Mouse (Mus musculus): ENCODE results near the gene Sfrp5. TPM values are rescaled to one million over a fixed set of nuclear protein-coding genes. Genes with fewer than 3 reads are reported as not detected.

Gene Sfrp5
- polyA plus RNA-seq, 2 experiments, result 5.4 to 7.2 TPM

DNA sequence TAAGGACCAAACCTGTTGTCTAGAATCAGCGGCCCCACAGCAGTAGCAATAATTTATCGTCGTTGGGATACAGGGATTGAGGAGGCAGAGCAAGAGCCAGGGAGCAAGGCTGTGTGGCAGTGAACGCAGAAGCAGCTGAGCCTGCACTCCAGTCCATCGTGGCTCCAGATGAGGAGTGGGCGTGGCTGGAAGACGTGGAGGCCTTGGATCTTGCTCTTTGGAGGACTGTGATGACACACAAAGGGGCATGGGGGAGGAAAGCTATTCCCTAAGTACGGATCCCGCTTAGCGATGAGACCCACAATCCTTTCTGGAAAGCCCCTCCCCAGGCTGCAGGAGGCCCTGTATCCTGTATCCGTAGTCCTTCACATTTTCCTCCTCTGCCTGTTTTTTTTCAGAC, 4.0 kb downstream of the Sfrp5 start:
- Histone ChIP-seq H3K36me3 (ENCODE audit: control insufficient read depth, insufficient read depth, low read length) (no peaks in the 10 kb centered on the region), H3K4me1 (ENCODE audit: control insufficient read depth, insufficient read depth, low read length) (peaks cover 15% of the 10 kb centered on the region), H3K9me3 (ENCODE audit: control insufficient read depth, low read length) (no peaks in the 10 kb centered on the region), H3K4me2 (replicated peaks; ENCODE audit: low read depth, low read length, severe bottlenecking) (no peak overlapping the region), H3K9ac (ENCODE audit: low read depth, low read length, severe bottlenecking) (no peak overlapping the region), H3K4me3 (replicated peaks; ENCODE audit: low read length) (no peak overlapping the region), H3K27me3 (ENCODE audit: control insufficient read depth, insufficient read depth, low read length) (peaks cover 50% of the 10 kb centered on the region), H3K27ac (replicated peaks; ENCODE audit: low read depth, low read length) (no peak overlapping the region)
- DNase-seq (ENCODE audit: low spot score) (no peak), ATAC-seq (ENCODE audit: low FRiP score, low read depth) (no peak)
- no peak for TF ChIP-seq POLR2A (IDR thresholded peaks at IDR 0.05; ENCODE audit: borderline replicate concordance, extremely low read depth, insufficient read depth, insufficient read length)
- WGBS, result 54% methylated on average over 11 of the region's 11 CpGs

DNA sequence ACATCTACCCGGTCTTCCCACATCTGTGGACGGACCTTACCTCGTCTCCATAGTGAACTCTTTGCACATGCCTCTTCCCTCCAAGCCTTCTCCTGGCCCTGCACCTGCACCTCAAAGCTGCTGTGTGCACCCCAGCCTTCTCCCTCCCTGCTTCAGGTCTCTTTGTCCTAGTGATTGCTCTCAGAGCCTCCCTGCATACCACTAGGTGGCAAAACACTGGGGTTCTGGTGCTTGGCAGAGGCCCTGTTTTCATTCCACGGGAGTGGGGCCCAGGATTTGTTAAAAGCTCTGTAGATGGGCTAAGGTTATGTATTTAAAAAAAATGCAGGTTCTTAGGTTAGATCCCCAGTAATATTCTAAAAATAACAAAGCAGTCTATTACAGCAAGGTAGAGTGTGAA, 5.0 kb downstream of the Sfrp5 start:
- Histone ChIP-seq H3K9ac (ENCODE audit: low read depth, low read length, severe bottlenecking) (no peak overlapping the region), H3K27ac (replicated peaks; ENCODE audit: low read depth, low read length) (no peak overlapping the region), H3K9me3 (ENCODE audit: control insufficient read depth, low read length) (no peaks in the 10 kb centered on the region), H3K36me3 (ENCODE audit: control insufficient read depth, insufficient read depth, low read length) (no peaks in the 10 kb centered on the region), H3K4me3 (replicated peaks; ENCODE audit: low read length) (no peak overlapping the region), H3K4me1 (ENCODE audit: control insufficient read depth, insufficient read depth, low read length) (peaks cover 14% of the 10 kb centered on the region), H3K27me3 (ENCODE audit: control insufficient read depth, insufficient read depth, low read length) (peaks cover 40% of the 10 kb centered on the region), H3K4me2 (replicated peaks; ENCODE audit: low read depth, low read length, severe bottlenecking) (no peak overlapping the region)
- DNase-seq (ENCODE audit: low spot score) (no peak), ATAC-seq (ENCODE audit: low FRiP score, low read depth) (no peak)
- TF ChIP-seq POLR2A (IDR thresholded peaks at IDR 0.05; ENCODE audit: borderline replicate concordance, extremely low read depth, insufficient read depth, insufficient read length), result no peak
- WGBS, result 55% methylated on average over 4 of the region's 4 CpGs

DNA sequence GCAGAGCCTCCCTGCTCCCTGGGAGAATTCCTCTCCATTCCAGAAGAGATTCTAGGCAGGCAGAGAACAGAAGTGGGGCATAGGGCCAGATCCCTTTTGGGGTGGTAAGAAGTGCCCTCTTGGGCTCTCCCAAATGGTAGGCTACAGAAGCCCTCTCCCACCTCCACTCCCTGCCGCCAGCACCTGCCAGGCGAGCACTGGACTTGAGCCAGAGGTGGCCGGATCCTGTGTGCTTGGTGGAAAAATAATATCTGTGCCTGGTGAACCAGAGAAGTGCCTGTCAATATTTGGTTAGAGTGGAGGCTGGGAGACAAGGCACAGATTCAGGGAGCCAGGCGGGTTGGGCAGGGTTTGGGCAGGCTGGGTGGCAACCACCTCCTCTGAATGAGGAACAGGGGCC, 5.7 kb downstream of the Sfrp5 start:
- WGBS, result 47% methylated on average over 4 of the region's 4 CpGs
- no peak for ATAC-seq (ENCODE audit: low FRiP score, low read depth)
- Histone ChIP-seq H3K4me1 (ENCODE audit: control insufficient read depth, insufficient read depth, low read length) (peaks cover 8% of the 10 kb centered on the region), H3K9me3 (ENCODE audit: control insufficient read depth, low read length) (no peaks in the 10 kb centered on the region), H3K9ac (ENCODE audit: low read depth, low read length, severe bottlenecking) (no peak overlapping the region), H3K4me2 (replicated peaks; ENCODE audit: low read depth, low read length, severe bottlenecking) (no peak overlapping the region), H3K27ac (replicated peaks; ENCODE audit: low read depth, low read length) (no peak overlapping the region), H3K27me3 (ENCODE audit: control insufficient read depth, insufficient read depth, low read length) (peaks cover 33% of the 10 kb centered on the region), H3K36me3 (ENCODE audit: control insufficient read depth, insufficient read depth, low read length) (peaks cover under 1% of the 10 kb centered on the region), H3K4me3 (replicated peaks; ENCODE audit: low read length) (no peak overlapping the region)
- no peak for DNase-seq (ENCODE audit: low spot score)
- TF ChIP-seq POLR2A (IDR thresholded peaks at IDR 0.05; ENCODE audit: borderline replicate concordance, extremely low read depth, insufficient read depth, insufficient read length), result no peak

DNA sequence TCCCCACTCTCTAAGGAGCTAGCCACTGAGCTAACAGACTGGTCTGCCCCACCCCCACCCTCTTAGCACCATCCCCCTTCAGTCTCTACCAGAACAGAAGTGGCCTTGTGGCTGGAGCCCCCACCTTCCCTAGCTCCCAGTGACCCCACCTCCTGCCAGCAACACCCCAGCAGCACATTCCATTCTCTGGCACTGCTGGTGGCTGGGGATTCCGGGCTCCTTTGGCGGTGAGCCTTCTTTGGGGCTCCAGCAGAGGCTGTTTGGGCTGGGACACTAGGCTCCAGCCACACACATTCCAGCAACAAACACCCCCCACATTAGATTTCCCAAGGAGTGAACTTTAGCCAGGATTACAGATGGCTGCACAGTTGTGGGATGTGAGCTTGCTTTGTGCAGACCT, 8.7 kb downstream of the Sfrp5 start:
- no peak for TF ChIP-seq POLR2A (IDR thresholded peaks at IDR 0.05; ENCODE audit: borderline replicate concordance, extremely low read depth, insufficient read depth, insufficient read length)
- DNase-seq (ENCODE audit: low spot score) (no peak), ATAC-seq (ENCODE audit: low FRiP score, low read depth) (peak; percentile 46)
- Histone ChIP-seq H3K4me2 (replicated peaks; ENCODE audit: low read depth, low read length, severe bottlenecking) (no peak overlapping the region), H3K4me1 (ENCODE audit: control insufficient read depth, insufficient read depth, low read length) (peaks cover 8% of the 10 kb centered on the region), H3K9me3 (ENCODE audit: control insufficient read depth, low read length) (no peaks in the 10 kb centered on the region), H3K4me3 (replicated peaks; ENCODE audit: low read length) (no peak overlapping the region), H3K36me3 (ENCODE audit: control insufficient read depth, insufficient read depth, low read length) (peaks cover 19% of the 10 kb centered on the region), H3K27ac (replicated peaks; ENCODE audit: low read depth, low read length) (0 out of 2 replicates have a peak overlapping the region, but pooled peaks have one; percentile 35), H3K9ac (ENCODE audit: low read depth, low read length, severe bottlenecking) (no peak overlapping the region), H3K27me3 (ENCODE audit: control insufficient read depth, insufficient read depth, low read length) (peaks cover 4% of the 10 kb centered on the region; the same call in 1 of the 2 replicates)
- WGBS, result 54% methylated on average over 2 of the region's 2 CpGs

- ATAC-seq (ENCODE audit: low FRiP score, low read depth) (no peak), DNase-seq (ENCODE audit: low spot score) (peak; percentile 43)
- 18% methylated on average over 5 of the region's 5 CpGs for WGBS
- Histone ChIP-seq H3K36me3 (ENCODE audit: control insufficient read depth, insufficient read depth, low read length) (peaks cover 29% of the 10 kb centered on the region), H3K4me1 (ENCODE audit: control insufficient read depth, insufficient read depth, low read length) (peaks cover 4% of the 10 kb centered on the region; the same call in 1 of the 2 replicates), H3K27me3 (ENCODE audit: control insufficient read depth, insufficient read depth, low read length) (no peaks in the 10 kb centered on the region), H3K4me3 (replicated peaks; ENCODE audit: low read length) (no peak overlapping the region), H3K4me2 (replicated peaks; ENCODE audit: low read depth, low read length, severe bottlenecking) (no peak overlapping the region), H3K9ac (ENCODE audit: low read depth, low read length, severe bottlenecking) (no peak overlapping the region), H3K9me3 (ENCODE audit: control insufficient read depth, low read length) (no peaks in the 10 kb centered on the region), H3K27ac (replicated peaks; ENCODE audit: low read depth, low read length) (no peak overlapping the region; the same call in 1 of the 2 replicates)
- TF ChIP-seq POLR2A (IDR thresholded peaks at IDR 0.05; ENCODE audit: borderline replicate concordance, extremely low read depth, insufficient read depth, insufficient read length), result no peak
These were observed 11.6 kb downstream of the Sfrp5 start for GRCm38 (mm10) chr19:42190494-42190893.

DNA sequence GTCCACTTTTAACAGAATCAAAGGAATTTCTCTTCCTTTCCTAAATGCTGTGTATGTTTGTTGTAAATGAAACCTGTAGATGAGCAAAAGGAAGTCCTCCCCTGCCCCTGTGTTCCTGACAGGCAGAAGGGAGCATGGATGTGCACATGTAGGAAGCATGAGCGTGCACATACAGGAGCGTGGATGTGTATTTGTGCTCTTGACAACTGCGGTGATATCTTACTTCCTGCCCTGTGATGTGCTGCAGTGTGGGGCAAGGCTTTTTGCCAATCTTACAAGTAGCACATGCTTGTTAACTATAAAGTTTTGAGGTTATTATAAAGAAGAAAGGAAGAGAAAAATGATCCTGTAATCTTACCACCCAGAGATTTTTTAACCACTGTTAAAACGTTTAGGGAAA, 12.3 kb downstream of the Sfrp5 start:
- ATAC-seq (ENCODE audit: low FRiP score, low read depth) (no peak), DNase-seq (ENCODE audit: low spot score) (no peak)
- peaks cover 37% of the 10 kb centered on the region for H3K36me3 ChIP-seq (ENCODE audit: control insufficient read depth, insufficient read depth, low read length)
- TF ChIP-seq POLR2A (IDR thresholded peaks at IDR 0.05; ENCODE audit: borderline replicate concordance, extremely low read depth, insufficient read depth, insufficient read length), result no peak
- no peak overlapping the region for H3K9ac ChIP-seq (ENCODE audit: low read depth, low read length, severe bottlenecking)
- H3K4me2 ChIP-seq (replicated peaks; ENCODE audit: low read depth, low read length, severe bottlenecking), result no peak overlapping the region
- no peak overlapping the region for H3K4me3 ChIP-seq (replicated peaks; ENCODE audit: low read length)
- no peaks in the 10 kb centered on the region for H3K27me3 ChIP-seq (ENCODE audit: control insufficient read depth, insufficient read depth, low read length)
- H3K27ac ChIP-seq (replicated peaks; ENCODE audit: low read depth, low read length), result no peak overlapping the region
- no peaks in the 10 kb centered on the region for H3K9me3 ChIP-seq (ENCODE audit: control insufficient read depth, low read length)
- WGBS, result 76% methylated on average over 4 of the region's 4 CpGs
- H3K4me1 ChIP-seq (ENCODE audit: control insufficient read depth, insufficient read depth, low read length), result peaks cover 4% of the 10 kb centered on the region; the same call in 1 of the 2 replicates
